Mouse (Mus musculus): ENCODE data around the gene Tmco1.

Gene Tmco1

DNA sequence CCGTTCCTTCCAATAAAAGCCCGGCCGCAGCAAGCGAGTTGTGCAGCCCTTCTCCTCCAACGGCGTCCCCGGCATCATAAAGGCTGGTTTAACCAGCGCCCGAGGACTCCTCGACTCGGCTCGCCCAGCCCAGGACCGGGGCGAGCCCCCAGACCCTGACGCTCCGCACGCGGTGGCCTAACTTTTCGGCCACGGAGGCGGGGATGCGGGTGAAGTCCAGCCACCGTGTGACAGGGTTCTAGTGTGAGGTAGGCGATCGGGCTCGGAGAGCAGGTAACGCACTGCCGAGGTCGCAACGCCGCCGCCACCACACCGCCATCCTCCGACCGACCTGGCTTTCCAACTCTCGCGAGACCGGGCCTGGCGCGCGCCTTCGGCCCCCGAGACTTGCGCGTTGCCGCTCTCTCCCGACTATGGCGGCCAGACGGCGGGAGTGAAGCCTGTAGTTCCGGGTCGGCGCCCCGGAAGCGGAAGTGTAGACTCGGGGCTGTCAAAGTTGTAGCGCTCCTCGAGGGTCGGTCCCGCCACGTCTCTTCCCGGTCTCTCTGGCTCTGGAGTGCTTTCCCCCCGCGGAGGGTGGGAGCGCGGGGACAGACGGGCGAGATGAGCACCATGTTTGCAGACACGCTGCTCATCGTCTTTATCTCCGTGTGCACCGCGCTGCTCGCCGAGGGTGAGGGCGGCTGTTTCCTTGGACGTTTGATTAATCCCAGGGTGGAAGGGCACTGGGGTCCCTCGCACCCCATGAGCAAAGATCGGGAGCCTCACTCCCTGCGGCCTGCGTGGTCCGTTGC lies at the start of gene Tmco1:
Gene Tmco1, plus strand, starts transcription at position 118 of the 794 bp plus-strand sequence.
- peak; percentile 98 for DNase-seq (ENCODE audit: low spot score)

DNA sequence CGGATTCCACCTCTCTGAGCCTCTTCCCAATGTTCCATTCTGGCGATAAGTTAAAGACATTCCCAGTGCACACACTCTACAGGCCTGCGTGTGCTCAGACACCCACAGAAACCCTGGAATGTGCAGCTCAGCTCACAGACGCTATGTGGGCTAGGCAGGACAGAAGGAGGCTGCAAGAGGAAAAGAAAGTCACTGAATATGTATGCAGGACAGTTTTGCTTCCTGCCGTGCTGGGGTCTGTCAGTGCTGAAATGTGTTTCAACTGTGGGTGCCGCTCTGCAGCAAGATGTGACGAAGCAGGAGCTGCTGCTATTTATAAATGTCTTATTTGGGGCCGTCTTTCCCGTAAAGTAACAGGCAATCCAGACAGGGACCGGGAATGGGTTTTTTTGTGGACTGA lies 48.5 kb upstream of the Tmco1 start:
- DNase-seq (ENCODE audit: low spot score) = no peak

DNA sequence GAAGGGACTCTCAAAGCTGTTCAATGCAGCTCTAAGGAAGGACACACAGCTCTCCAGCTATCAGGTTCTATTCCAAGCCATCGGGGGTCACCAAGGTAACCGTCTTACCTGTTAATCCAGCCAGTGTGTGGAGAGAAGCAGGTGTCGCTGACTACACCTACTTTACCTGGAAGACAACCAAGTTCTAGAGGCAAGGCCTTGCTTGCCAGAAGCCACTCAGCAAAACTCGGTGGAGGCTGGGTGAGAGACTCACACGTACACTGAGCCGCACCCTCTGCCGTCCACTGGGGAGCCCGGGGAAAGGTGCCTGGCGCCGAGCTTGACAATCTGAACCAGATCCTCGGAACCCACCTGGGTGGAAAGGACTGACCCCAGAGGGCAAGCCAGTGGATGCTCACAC lies 46.4 kb upstream of the Tmco1 start:
- no peak for DNase-seq (ENCODE audit: low spot score)

DNA sequence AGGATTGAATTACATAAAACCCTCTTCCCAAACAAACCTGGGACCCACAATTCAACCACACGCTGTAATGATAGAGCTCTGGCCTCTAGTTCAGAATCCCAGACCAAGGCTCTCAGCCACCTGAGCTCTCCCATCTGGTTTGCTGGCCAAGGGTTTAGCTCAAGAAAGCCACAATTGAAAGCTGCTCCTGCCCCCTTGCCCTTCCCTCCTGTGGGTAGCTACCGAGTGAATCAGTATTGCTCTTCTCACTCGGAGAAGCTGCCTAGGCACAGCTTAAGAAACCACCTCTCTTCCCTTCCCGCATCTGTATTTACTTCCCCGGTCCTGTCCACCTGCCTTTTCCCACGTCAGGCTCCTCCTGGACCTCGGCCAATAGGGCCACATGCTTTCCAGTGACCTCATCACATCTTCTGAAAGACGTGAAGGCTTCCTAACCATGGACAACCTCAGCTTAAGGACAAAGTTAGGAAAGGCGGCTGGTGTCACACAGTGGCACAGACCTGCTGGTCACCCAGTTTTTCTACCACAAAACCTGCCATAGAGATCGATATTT lies 45.6 kb upstream of the Tmco1 start:
- no peak for DNase-seq (ENCODE audit: low spot score)

DNA sequence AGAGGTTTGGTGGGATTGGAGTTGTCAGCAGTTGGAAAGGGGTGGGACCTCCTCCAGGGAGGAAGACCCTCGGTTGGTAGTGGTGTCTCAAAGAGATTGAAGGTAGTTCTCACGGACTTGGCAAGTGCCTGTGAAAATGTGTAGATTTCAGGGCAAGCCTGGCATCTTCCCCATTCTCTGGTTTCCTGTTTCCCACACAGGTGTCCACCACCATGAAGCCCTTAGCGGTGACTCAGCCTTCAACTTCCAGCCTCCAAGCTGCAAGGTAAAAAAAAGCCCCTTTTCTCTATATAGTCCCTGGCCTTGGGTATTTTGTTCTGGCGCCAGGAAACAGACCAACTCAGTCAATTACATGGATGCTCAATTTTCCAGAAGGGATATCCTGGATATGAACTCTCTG lies 42.8 kb upstream of the Tmco1 start:
- no peak for DNase-seq (ENCODE audit: low spot score)

DNA sequence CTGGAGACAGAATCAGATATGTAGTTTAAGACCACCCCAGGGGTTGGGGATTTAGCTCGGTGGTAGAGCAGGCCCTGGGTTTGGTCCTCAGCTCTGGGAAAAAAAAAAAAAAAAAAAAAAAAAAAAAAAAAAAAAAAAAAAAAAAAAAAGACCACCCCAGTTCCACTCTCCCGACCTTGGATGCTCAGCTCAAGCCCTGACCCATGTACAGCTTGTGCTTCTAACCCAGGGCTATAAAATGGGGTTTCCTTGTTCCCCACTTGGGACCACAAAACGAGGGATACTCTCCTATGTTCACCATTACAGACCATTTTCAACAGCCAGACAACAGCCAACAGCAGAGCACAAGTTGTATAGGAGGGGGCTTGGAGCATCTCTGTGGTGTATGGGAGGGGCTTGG lies 41.5 kb upstream of the Tmco1 start:
- DNase-seq (ENCODE audit: low spot score) = no peak

DNA sequence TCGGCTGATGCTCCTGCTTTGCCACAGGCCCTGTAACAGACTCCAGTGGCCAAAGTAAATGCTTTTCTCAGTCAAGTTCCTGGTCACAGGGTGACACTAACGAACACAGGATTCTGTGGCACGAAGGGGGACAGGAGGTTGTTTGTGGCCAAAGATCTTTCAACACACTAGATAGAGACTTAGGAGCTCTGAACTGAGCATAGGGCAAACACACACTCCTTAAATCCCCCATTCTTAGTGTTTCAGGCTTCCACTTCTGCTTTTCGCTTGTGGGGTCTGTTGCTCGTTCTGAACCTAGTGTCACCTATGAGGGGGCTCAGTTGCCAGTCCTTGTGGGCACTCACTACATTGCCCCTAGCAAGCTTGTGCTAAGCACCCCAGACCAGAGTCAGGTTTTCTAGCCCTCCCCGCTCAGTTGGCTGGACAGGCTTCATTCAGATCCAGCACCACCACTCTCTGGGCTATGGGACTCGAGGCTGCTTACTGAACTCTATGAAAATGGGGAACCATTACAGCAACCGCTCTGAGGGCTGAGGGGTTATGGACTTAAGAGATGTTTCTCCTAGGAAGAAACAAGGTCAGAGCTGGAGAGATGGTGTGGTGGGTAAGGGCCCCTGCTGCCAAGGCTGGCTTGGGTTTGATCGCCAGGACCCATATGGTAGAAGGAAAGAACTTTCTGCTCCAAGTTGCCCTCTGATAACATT lies 39.7 kb upstream of the Tmco1 start:
- no peak for DNase-seq (ENCODE audit: low spot score)

DNA sequence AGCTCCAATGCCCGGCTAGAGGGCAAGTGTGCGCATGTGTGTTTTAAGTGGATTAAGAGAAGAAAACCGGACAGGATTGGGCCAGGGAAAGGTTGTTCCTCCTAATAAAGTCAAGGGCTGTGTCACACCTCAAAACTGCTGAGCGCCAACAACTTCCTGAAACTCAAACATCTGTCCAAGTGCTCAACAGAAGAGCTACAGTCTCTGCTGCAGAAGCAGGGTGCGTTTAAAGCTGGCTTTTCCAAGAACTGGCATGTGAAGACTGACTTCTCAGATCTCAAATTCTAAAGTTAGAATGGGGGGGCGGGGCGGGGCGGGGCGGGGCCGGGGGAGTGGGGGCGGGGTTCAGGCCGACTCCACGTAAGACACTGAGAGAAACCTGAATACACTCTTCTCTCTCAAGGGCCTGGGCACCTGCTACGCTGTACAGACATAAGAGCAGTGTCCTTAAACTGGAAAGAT lies 38.8 kb upstream of the Tmco1 start:
- DNase-seq (ENCODE audit: low spot score) = no peak

DNA sequence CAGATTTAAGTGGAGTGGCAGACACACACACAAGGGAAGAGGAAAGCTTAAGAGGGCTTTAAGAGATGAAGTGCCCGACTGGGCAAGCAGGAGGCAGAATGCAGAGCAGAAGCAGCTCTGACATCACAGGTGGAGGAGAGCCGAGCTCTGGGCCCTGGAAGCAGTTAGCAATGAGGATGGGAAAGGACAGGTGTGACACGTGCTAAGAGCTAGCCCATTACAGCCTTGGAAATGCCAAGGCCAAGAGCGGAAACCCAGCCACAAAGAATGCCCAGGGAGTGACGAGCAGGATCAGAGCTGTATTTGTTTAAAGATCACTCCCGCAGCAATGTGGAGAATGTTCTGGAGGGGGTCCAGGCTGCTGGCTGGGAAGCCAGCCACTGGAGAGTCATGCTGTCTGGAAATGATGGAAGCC lies 38.3 kb upstream of the Tmco1 start:
- DNase-seq (ENCODE audit: low spot score) = peak; percentile 62

DNA sequence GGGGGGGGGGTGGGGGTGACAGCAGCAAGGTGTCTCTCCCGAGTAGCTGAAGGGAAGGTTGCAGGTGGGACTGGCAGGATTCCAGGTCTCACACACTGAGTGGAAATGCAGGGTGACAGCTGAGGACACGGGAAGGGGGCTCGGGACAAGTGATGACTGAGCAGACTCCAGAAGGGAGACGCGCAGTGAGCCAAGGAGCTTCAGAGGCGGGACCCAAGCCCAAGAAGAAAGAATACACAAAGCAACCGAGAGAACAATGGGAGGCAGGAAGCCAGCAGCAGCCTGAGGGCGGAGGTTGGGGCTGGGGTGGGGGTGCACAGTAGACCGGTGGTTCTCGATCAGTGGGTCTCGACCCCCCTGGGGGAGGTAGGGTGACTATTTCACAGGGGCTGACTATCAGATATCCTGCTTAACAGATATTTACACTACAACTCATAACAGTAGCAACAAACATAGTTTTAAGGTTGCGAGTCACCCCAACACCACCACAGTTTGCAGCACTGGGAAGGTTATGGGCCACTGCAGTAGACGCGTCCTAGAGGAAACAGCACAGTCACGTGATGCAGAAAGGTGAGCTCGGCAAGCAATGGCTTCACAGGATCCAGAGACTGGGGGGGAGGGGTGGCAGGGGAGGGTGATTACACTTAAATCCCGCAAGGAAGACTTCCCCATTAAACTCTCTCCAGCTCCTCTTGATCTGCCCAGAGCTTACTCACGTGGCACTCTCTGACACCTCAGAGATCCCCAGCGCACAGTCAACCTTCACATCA lies 37.7 kb upstream of the Tmco1 start:
- no peak for DNase-seq (ENCODE audit: low spot score)

DNA sequence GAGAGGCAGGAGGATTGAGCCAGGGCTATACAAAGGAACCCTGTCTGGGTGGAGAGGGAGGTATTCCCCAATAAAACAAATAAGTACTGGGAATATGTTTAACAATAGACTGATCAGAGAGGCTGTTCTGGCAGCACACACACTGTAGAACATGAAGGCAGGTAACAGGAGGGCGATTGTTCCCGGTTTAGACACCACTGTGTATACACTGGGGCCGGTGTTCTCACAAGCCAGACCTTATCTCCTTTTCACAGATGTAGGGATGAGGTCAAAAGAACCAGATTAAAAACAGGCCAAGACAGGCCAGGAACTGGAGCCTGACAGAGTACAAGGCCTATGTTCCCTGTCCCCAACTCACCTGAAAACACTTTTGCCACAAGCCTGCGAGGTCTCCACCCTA lies 36.9 kb upstream of the Tmco1 start:
- no peak for DNase-seq (ENCODE audit: low spot score)

DNA sequence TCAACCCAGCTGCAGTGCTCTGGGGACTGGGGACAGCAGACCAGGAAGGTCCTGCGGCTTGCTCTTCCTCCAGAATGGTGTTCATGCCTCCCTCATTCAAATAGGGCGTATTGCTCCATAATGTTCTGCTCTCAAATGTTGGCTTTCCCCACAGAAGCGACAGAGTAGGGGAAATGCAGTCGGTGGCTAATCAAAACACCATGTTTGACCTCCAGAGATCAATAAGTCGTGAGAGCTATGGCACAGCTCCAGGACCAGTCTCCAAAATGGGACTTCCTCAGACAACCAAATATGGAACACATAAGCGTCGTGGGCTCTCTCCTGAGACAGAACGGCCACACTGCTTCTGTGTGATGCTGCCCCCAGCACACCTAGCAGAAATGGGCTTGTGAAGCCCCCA lies 36.3 kb upstream of the Tmco1 start:
- no peak for DNase-seq (ENCODE audit: low spot score)

DNA sequence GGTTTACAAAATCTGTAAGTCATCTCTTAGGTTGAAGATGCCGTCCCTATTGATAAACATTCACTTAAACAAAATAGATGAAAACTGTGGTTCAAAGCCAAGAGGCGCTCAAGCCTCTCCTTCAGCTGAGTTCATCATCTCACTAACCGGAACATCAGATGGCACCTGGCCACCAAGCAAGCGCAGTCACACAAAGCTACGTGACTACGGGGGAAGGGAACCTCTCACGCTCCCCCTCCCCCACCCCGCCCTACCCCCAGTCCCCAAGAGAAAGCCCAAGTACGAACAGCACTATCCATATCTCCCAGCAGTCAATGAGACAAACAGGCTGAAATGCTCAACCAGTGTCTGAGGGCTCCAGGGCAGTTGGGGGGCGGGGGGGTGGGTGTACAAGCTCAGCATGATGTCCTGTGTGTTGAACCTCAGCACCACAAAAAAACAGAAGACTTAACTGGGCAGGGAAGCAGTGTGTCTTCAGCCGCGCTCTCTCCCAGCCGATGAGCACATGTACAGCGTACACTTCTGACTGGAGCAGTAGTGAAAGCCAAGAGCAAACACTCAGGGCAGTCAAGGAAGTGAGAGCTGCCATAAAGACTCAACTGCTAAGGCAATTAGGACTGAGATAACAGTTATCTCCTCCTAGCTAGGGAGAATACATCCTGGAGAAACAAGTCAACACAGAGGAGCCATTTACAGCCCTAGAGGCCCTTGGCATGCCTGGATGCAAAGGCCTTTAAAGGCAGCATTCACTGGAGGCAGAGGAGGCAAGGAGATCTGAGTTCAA lies 34.6 kb upstream of the Tmco1 start:
- no peak for DNase-seq (ENCODE audit: low spot score)

DNA sequence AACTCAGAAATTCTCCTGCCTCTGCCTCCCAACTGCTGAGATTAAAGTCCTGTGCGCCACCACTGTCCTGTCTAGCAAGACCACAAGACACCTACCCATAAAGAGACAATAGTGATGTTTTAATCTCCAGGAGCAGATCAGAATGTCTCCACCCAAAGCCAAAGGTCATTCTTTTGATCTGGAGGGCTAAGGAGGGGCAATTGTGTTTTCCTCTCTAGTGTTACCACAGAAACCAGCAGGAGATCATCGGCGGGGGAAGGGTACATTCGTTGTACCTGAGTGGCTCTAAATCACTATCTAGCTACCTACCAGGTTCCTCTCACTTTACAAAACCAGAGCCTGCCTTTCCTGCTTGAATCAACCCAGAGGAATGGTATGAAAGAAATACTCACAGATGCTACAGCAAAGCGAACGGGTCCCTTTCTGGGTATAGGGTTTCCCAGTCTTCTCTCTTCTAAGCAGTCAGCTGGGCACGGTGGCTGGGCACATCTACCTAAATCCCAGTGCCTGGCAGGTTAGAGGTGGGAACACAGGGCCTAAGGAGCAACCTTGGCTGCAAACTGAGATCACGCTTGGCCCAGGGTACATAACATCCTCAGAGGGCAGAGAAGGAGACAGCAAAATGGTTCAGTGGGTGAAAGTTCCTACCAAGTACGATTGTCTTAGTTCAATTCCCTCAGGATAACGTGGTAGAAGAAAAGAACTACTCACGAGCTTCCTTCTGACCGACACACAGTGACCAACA lies 33.4 kb upstream of the Tmco1 start:
- DNase-seq (ENCODE audit: low spot score) = no peak

DNA sequence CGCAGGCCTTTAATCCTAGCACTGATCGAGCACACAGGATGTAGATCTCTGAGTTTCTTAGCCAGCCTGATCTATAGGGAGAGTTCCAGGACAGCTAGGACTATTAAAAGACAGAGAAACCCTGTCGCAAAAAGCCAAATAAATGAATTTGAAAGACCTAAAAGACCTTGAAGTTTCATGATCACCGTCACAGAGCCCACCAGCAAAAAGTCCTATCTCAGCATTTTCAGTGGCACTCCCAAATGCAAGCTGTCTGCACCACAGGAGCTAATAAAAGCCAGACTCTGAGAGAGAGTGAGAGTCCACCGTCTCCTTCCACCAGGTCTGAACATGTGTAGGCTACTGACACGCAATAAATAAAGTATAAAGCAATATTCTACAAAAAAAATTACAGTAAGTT lies 29.8 kb upstream of the Tmco1 start:
- DNase-seq (ENCODE audit: low spot score) = no peak

DNA sequence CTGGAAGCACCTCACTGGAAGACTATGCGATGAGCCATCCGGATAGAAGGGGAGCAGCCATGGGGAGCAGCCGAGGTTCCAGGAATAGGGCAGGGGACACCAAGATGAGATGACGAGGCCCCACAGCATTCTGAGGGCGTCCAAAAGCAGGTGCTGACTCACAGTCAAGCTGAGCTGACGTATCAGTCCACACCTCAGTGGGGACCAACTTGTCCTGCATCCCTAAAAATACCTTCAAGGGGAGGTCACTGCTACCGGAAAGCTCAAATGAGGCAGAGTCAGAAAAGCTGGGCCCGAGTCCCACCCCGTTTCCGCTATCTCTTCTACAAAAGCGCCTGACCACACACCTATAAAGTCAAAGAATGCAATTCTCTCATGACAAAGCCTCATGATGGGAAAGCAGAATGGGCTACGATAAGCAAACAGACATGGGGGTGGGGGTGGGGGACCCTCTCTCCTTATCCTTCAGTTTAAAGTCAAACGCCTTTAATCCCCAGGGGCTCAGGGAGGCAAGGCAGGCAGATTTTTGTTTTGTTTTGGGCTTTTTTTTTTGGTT lies 28.9 kb upstream of the Tmco1 start:
- DNase-seq (ENCODE audit: low spot score) = no peak

DNA sequence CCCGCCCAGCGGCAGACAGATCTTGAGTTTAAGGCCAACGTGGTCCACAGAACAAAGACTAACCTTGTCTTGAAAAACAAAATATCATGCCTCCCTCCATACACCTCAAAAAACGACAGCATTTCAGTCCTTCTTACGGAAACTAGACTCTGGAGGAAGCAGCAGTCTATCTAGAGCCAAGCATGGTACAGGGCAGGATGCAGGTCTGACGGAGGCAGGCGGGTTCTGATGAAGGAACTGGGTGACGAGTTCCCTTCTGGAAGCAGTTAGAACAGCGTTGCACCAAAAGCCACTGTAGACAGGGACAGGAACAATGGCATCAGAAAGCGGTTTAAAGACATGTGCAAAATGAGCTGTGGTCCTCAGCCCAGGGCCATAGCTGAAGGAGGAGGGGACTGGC lies 28.1 kb upstream of the Tmco1 start:
- DNase-seq (ENCODE audit: low spot score) = no peak

DNA sequence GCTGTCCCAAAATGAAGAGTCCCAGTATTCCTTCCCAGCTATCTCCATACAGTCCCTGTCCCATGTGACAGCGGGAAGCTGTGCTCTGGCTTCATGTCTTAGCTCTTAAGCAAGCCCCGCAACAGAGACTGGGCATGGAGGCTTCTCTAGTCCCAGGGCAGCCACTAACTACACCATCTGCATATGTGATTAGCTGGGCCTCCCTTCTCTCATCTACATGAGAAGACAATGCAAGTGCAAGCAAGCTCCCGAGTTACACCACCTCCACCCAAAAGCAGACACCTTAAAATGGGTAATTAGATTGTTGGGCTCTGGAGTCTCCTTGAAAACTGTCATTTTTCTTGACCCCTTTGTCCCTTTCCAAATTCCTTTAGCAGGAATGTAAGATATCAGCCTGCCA lies 26.1 kb upstream of the Tmco1 start:
- DNase-seq (ENCODE audit: low spot score) = no peak

DNA sequence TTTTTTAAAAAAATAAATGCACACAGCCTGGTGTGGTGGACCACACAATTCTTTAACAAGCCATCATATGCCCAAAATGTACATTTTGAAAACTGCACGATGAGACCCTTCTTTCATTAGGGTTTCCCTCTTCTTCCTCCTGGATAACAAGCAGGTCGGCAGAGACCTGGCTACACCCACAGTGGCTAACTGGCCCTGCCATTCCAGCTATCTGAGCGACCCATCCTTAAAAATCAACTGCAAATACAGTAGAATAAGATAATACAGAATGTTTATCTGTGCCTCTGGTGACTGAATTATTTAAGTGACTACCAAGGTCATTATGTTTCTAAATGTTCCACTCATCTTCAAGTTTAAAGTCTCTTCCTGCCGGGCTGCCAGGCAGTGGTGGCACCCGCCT lies 25.4 kb upstream of the Tmco1 start:
- DNase-seq (ENCODE audit: low spot score) = no peak

DNA sequence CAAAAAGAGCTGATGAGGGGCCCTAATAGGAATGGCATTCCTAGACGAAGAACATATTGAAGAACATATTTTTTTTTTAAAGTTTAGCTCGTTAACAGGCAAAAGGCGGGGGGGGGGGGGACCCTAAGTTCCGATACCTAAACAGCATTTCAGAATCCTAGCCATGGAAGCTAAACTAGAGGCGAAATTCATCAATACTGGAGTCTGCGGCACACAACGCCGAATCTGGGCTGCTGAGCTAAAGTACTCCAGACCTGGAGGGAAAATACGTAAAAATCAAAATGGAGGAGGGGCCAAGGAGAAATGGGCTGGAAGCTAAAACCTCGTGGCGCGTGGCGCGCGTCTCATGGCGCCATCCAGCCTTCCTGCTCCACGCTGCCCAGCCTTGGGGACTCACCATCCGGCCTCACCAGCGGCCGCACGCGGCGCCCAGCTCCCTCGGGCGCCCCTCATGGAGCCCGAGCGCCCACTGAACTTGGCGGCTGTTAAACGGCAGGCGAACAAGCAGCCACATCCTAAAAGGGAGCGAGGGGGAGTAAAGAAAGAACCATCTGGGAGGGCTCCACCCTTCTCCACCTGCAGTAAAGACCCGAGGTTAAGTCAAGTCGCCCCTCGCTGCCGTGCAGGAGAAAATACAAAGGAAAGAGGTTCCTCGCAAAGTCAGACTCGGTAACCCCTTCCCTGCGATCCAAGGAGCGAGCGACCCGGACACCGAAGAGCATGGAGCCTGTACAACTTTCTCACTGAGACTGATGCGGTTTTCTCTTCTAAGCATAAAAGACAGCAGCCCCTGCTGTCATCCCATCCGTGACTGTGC lies 24.5 kb upstream of the Tmco1 start:
- peak; percentile 46 for DNase-seq (ENCODE audit: low spot score)
